Mouse (Mus musculus) liver, adult 2 months (tissue): ENCODE measurements around the gene Nupl2. TPM values are rescaled to one million over a fixed set of nuclear protein-coding genes. Genes with fewer than 3 reads are reported as not detected.

Source experiments
- DNase-seq: peaks from one replicate; pipeline ENCODE4 v3.0.0-alpha.2; 2011; ENCODE audit warnings: low read depth, low spot score; ENCODE audit errors: extremely low read depth
- H3K27ac ChIP-seq: fragments of 200-500 bp; replicated peaks from 2 replicates; pipeline ENCODE4 v1.5.1; 2012; ENCODE audit warnings: low read depth, mild to moderate bottlenecking, control low read depth, inconsistent platforms, low read length; ENCODE audit not compliant: insufficient read depth
- H3K27me3 ChIP-seq: fragments of 200-500 bp; 2 replicates; pipeline ENCODE4 v1.6.1; 2012; ENCODE audit warnings: mild to moderate bottlenecking, moderate library complexity, low read length, inconsistent platforms; ENCODE audit not compliant: control insufficient read depth, insufficient read depth
- H3K36me3 ChIP-seq: fragments of 200-500 bp; 2 replicates; pipeline ENCODE4 v1.6.1; 2012; ENCODE audit warnings: low read length, inconsistent platforms; ENCODE audit not compliant: control insufficient read depth, insufficient read depth
- H3K4me1 ChIP-seq: fragments of 200-500 bp; 2 replicates; pipeline ENCODE4 v1.6.1; 2011; ENCODE audit warnings: low read length; ENCODE audit not compliant: control insufficient read depth, insufficient read depth
- H3K4me3 ChIP-seq: fragments of 200-500 bp; 2 replicates; pipeline ENCODE4 v1.5.1; 2011; ENCODE audit warnings: low read depth, mild to moderate bottlenecking, control low read depth, low read length, moderate library complexity; ENCODE audit not compliant: insufficient read depth
- H3K79me2 ChIP-seq: fragments of 200-500 bp; 2 replicates; pipeline ENCODE4 v1.6.1; 2012; ENCODE audit warnings: inconsistent platforms, mild to moderate bottlenecking, low read length, moderate library complexity; ENCODE audit not compliant: control insufficient read depth, insufficient read depth
- H3K9ac ChIP-seq: fragments of 200-500 bp; 2 replicates; pipeline ENCODE4 v1.6.1; 2012; ENCODE audit warnings: low read depth, mild to moderate bottlenecking, control low read depth, inconsistent platforms, low read length
- CTCF ChIP-seq: fragments of 200-500 bp; IDR thresholded peaks from 2 replicates; pipeline ENCODE4 v1.5.1; 2011; ENCODE audit warnings: low read depth, low read length, control low read depth
- POLR2A ChIP-seq: fragments of 200-500 bp; IDR thresholded peaks from 2 replicates; pipeline ENCODE4 v1.6.1; 2011; ENCODE audit warnings: low read length, control low read depth; ENCODE audit not compliant: insufficient read depth; ENCODE audit errors: extremely low read depth
- WGBS: fragments of 180-500 bp; shearing (Covaris S2); methylation state at CpG from one replicate; pipeline ENCODE4 v1.1.7; 2018; 5-methylcytosine and 5-hydroxymethylcytosine counted together
- polyA plus RNA-seq: library from polyadenylated mRNA; depleted of rRNA; stranded (reverse); fragments of >200 nt; gene quantifications from 2 replicates; pipeline ENCODE4 v1.2.3, GENCODE M21; 2012; rRNA removed
- total RNA-seq: library from RNA; depleted of rRNA; stranded (reverse); fragments of >200 nt; gene quantifications from 2 replicates; pipeline ENCODE4 v1.2.3, GENCODE M21; 2014; rRNA removed

Nupl2 gene
- total and polyA plus RNA-seq, 2 experiments, result 3.0 to 3.1 TPM

DNA sequence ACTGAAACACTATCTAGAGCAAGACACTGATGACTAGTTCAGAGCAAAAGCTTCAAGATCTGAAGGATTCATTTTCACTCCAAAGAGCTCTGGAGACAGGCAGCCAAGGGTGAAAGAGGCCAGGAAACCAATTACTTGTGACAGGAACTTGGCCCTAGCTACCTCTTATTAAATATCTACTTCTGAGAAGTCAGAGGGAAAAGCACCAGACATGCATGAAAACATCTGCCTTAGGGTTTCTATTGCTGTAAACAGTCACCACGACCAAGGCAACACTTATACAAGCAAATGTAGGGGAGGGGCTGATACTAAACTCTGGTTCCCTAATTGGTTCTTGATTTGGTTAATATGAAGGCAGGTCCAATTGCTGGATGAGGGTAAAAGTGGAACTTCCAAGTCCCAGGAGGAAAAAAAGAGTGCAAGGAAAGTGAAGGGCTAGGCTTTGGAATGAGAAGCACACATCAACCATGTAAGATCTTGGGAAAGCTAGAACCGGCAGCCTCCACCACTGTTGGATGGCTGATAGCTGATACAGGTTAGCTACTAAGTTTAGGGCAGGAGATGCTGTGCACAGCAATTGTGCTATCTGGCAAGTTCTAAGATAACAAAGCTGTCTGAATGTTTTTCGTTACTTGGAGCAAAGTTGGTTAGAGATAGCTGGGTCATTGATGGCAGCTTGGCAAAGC lies 49.2 kb downstream of the Nupl2 start:
- H3K36me3 ChIP-seq, result no peaks in the 10 kb centered on the region
- H3K4me3 ChIP-seq, result no peak overlapping the region
- WGBS, result 77% methylated on average over 3 of the region's 3 CpGs
- no peak for TF ChIP-seq POLR2A
- TF ChIP-seq CTCF, result no peak
- no peaks in the 10 kb centered on the region for H3K79me2 ChIP-seq
- H3K4me1 ChIP-seq, result no peaks in the 10 kb centered on the region
- peak; percentile 19 for DNase-seq
- peaks cover 10% of the 10 kb centered on the region; the same call in 1 of the 2 replicates for H3K27me3 ChIP-seq
- H3K9ac ChIP-seq, result no peak overlapping the region
- H3K27ac ChIP-seq, result no peak overlapping the region

- H3K79me2 ChIP-seq, result no peaks in the 10 kb centered on the region
- H3K27ac ChIP-seq, result no peak overlapping the region
- DNase-seq, result no peak
- H3K4me3 ChIP-seq, result no peak overlapping the region
- WGBS, result 97% methylated on average over 1 of the region's 1 CpGs
- TF ChIP-seq CTCF, result no peak
- no peak for TF ChIP-seq POLR2A
- no peaks in the 10 kb centered on the region for H3K36me3 ChIP-seq
- no peak overlapping the region for H3K9ac ChIP-seq
- H3K27me3 ChIP-seq, result peaks cover 10% of the 10 kb centered on the region; the same call in 1 of the 2 replicates
- H3K4me1 ChIP-seq, result no peaks in the 10 kb centered on the region
These were observed 49.8 kb downstream of the Nupl2 start for GRCm38 (mm10) chr5:24214547-24214878.

DNA sequence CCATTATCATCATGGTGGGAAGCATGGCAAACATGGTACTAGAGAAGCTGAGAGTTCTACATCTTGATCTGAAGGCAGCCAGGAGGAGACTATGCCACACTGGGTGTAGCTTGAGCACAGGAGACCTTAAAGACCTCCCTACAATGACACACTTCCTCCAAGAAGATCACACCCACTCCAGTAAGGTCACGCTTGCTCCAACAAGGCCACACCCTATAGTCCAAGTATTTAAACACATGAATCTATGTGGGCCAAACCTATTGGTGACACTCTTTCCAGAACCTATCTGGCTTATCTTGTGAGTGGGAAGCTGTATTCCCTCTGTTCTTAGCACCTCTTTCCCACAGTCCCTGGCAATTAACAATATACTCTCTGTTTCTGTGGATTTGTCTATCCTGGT lies 50.1 kb downstream of the Nupl2 start:
- Histone ChIP-seq H3K36me3 (no peaks in the 10 kb centered on the region), H3K27me3 (peaks cover 10% of the 10 kb centered on the region; the same call in 1 of the 2 replicates), H3K4me1 (no peaks in the 10 kb centered on the region), H3K4me3 (no peak overlapping the region), H3K79me2 (no peaks in the 10 kb centered on the region), H3K27ac (no peak overlapping the region), H3K9ac (no peak overlapping the region)
- 92% methylated on average over 1 of the region's 1 CpGs for WGBS
- TF ChIP-seq CTCF, result no peak
- no peak for TF ChIP-seq POLR2A
- DNase-seq, result no peak

Other genes starting within 250 kb of the Nupl2 start
- 8.8 and 9.0 TPM in 2 replicates for gene Fam126a, start 134.3 kb upstream of the Nupl2 start, total RNA-seq
- gene Fam126a, start 134.3 kb upstream of the Nupl2 start, polyA plus RNA-seq, result 2.5 and 3.0 TPM in 2 replicates
- 13.8 and 16.0 TPM in 2 replicates for gene Klhl7, start 64.4 kb upstream of the Nupl2 start, total RNA-seq
- 1.5 TPM in 2 replicates for gene Klhl7, start 64.4 kb upstream of the Nupl2 start, polyA plus RNA-seq
- 0.13 TPM in 1 of 2 replicates, not detected in the other for gene Kcnh2, start 186.6 kb downstream of the Nupl2 start, total RNA-seq
- gene Kcnh2, start 186.6 kb downstream of the Nupl2 start, polyA plus RNA-seq, result 0.21 TPM in 1 of 2 replicates, not detected in the other
- gene Nos3, start 199.8 kb downstream of the Nupl2 start, total RNA-seq, result 1.1 and 2.0 TPM in 2 replicates
- 2.6 and 2.9 TPM in 2 replicates for gene Nos3, start 199.8 kb downstream of the Nupl2 start, polyA plus RNA-seq
- gene Atg9b, start 227.2 kb downstream of the Nupl2 start, total RNA-seq, result 0.09 and 0.27 TPM in 2 replicates
- gene Atg9b, start 227.2 kb downstream of the Nupl2 start, polyA plus RNA-seq, result 0.05 and 0.35 TPM in 2 replicates
- gene Abcb8, start 228.7 kb downstream of the Nupl2 start, total RNA-seq, result 21.5 and 25.2 TPM in 2 replicates
- gene Abcb8, start 228.7 kb downstream of the Nupl2 start, polyA plus RNA-seq, result 69.9 and 71.0 TPM in 2 replicates
- gene Asic3, start 248.4 kb downstream of the Nupl2 start, total RNA-seq, result not detected in 2 replicates
- 0.12 and 0.84 TPM in 2 replicates for gene Asic3, start 248.4 kb downstream of the Nupl2 start, polyA plus RNA-seq